Mouse (Mus musculus) liver, adult (tissue): Measurements from ENCODE around the gene Jhy.

Experiments
- GATA4 ChIP-seq: IDR thresholded peaks from 2 replicates; pipeline ENCODE4 v1.6.1; 2014; ENCODE audit warnings: mild to moderate bottlenecking, low read length; ENCODE audit not compliant: insufficient replicate concordance

Jhy gene

DNA sequence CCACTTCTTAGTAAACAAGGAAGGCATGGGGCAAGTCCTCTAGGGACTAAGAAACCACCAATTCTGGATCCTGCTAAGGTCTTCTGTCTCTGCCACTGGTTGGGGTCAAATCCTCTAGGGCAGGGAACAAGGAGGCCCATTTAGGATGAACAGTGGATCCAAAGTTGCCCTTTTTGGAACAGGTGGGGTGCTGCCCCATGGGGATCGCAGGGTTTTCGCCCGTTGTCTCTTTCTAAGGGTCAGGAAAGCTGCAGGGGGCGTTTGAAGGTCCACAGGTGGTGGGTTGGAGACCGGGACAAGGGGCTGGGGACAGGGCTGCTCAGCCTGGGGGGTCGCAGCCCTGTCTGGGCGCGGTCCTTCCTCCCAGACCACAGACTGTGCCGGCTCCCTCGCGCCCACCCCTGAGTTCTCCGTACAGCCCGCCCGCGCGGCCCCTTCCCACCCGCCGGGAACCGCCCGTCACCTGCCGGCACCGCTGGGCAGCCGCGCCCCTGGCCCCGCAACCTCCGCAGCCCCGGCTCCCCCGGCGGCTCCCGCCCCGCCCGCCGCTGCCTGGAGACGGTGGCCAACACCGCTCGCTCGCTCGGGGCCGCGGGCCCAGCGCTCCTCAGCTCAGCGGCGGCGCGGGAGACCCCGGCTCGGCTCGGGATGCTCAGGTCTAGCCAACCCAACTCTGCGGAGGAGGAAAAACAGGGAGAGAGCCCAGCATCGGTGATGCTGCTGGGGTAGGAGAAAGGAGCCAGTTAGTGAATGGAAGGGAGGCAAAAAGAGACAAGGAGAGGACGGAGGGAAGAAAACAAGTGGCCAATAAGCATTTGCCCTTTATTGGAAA is at the start of gene Jhy:
Gene Jhy, minus strand, starts transcription at position 533 of the 832 bp plus-strand sequence.
- no peak for TF ChIP-seq GATA4

DNA sequence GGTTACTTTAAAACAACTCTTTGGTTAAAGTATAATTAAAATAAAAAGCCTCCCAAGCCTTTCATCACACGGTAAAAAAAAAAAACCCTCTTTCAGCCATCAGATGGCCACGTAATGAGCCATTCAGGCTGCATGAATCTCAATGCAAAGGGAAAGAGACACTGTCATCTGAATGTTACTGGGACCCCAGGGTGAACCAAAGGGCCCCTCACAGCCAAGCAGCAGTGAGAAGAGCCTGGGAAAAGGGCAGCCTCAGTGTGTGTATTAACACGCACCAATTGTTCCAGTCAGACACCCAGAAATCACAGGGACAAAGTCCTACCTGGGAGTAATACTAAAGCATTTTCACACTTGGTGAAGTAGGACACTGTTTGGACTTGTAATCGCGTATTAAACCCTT is 48.5 kb upstream of the Jhy start:
- no peak for TF ChIP-seq GATA4

DNA sequence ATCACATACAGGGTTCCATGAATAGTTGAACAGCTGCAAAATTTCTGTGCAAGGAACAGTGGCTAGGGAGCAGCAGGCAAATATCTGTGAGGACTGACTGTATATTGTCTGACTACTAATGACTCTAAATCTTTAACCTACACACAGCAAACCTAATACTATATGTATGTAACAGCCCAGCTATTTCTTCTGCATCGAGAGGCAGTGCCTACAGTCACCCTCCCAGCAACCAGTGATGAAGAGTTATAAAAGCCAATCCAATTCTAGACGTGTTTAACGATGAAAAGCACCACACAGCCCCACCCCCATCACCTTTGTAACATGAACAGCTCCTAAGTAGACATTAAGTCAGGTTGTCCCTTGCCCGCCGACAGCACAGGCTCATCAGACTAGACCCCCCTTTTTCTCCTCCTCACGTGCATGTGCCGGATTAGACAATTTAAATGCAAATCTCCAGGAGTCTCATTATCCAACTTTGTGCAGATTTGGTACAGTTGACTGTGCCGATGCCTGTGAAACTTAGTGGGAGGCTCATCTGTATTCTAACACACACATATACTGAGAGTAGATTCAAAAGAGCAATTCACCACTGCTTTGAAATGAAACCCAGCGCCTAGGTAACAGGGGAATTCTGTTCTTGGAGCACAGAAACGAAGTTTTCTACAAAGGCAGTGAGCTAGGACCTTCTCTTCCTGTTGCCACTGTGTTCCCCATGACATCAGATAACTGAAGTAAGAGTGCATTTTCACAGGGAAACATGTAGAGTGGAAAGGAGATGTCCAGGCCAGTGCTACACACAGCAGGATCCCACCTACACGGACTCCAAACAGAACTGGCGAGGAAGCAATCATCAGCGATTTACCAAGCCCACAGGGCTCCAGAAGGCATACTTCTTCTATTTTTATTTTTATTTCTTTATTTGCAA is 47.9 kb upstream of the Jhy start:
- no peak for TF ChIP-seq GATA4

DNA sequence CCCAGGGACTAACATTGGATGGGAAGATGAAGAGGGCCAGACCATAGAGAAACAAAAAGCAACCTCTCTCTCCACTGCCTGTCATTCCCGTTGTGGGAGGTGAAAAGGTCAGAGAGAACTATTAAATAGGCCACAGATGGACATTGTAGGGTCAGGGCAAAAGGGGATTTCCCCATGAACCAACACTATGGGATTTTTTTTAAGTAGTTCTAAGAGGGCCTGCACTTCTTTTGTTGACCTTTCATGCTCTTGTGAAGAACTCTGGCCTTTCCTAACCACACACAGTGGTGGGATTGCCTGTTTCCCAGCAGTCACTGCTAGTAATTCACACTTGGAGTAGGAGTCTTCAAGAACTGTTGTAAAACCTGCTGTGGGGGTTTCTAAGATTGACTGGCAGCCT is 43.9 kb upstream of the Jhy start:
- TF ChIP-seq GATA4 = no peak

DNA sequence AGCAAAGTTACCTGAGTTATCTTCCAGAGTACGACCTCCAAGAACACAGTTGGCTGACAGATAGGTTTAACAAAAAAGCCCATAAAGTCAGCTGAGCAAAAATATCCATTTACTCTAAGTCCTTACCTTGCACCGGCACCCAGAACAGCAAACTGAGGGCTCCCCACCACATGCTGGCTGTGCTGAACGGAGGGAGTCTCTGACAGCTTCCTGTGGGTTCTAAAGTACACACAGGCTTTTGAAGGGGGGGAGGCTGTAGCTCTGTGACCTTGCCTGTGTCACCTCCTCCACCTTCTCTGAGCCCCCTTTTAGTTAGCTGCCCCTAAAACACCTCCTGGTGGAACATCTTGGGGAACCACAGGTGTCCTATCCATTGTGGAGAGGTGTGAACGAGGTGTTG is 40.5 kb upstream of the Jhy start, which contains the start of gene Crtam:
Gene Crtam, minus strand, starts transcription at position 214 of the 400 bp plus-strand sequence.
- no peak for TF ChIP-seq GATA4

DNA sequence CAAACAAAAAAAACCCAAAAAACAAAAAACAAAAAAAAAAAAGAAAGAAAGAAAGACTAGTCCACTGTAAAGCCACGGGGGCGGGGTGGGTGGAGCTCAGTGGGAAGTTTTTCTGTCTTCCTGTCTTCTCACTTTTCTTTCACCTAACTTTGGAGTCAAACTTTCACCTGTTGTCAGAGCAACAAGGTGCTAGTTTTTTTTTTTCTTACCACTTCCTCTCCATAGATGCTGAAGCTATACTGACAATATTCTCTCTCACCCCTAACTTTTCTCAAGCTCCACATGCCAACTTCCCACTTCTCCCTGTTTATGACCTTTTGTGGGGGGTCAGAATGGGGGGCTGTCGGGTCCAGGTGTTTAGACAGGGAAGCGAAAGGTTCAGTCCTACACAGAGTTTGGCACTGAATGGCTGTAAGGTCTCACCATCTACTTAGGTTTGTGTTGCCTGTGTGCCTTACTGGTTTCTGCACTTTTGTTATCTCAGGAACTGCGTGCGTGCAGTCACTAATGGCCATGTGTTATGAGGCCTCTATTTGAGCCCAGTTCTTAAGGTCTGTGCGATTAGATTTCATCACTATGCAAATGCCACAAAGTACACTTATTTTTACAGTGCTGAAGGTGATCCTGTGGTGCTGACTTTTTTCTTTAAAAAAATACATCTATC is 33.3 kb upstream of the Jhy start:
- TF ChIP-seq GATA4 = no peak

DNA sequence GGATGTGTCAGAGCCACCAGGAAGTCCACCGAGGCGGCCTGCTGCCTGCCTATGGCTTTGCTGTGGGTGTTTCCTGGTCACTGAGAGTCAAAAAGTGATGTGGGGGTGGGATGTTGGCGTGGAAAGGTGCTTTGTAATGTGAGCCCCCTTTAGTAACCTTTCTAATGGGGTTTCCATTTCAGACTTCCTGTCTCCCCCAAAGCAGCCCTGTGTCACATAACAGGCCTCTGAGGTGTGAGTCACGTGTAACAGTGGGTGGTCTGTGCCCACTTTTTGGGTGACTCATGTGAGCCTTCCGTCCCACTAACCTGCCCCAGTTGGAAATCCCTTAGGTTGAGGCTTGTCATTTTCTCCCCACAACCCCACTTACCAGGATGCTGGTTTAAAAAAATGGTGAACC is 30.2 kb upstream of the Jhy start:
- TF ChIP-seq GATA4 = no peak

DNA sequence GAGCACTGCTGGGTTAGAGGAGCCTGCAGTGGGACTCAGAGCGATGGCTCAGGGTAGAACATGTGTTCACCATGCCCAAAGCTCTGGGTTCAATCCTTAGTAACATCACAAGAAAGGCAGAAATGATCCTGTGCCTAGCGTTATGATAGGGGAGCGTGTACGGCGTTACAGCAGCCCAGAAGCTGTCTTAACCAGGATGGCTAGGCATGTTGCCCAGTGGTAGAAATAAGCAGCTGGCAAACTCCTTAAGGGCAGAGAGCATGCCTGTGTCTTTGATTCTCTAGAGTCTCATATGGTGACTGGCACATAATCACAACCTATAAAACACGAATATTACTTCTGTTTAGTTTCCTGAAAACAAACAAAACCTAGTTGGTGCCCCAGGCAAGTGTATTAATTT is 27.6 kb upstream of the Jhy start:
- no peak for TF ChIP-seq GATA4

DNA sequence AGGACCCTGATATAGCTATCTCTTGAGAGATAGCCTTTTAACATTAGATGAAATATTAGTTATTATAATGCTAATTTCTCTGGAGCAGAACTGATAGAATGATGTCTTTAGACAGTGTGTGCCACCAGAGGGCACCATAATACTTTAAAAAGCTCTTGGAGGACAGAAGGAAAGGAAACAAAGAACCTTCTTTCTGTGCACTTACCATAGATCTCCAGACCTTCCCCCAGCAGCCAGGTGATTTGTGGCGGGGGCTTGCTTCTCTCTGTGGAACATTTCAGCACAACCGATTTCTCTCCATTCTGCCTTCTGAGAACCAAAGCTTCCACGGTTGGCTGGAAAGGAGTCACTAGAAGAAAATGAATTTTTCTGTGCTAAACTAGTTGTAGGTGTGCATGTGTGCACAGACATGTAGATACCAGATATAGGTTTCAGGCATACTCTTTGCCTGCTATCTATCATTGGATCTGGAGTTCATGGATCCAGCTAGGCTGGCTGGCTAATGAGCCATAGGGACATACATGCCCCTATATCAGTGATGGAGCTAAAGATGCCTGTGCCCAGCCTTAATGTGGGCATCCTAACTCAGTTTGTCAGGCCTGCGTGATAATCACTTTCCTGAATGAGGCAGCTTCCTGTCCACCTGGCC is 26.1 kb upstream of the Jhy start:
- TF ChIP-seq GATA4 = no peak

DNA sequence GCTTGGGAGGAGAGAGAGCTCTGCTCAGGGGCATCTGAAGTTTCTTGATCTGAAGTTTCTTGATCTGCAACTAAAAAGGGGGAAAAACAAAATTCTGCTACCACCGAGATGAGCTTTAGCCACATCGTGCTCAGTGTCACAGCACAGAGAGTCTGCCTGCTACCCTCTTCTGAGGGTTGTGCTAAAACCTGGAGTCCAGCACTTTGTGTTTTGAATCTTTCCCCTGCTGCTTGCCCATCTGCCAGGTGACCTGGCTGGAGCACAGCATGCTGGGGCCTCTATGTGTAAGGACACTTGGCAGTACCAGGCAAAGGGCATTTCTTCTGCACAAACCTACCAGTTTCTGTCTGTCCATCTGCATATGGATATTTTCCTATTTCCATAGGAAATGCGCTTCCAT is 20.4 kb upstream of the Jhy start:
- TF ChIP-seq GATA4 = no peak

DNA sequence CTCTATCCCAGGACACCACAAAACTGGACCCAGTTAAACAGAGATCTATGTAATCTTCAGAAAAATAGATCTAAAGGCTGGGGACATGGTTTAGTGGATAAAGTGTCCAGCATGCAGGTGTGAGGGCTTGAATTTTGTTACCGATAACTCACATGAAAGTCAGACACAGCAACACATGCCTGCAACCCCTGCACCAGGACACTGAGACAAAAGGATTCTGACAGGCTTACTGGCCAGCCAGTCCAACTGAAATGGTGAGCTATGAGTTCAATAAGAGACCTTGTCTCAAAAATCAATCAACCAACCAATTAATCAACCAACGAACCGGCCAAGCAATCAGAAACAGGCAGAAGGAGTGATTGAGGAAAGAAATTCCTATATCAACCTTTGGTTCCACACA is 19.8 kb upstream of the Jhy start:
- no peak for TF ChIP-seq GATA4

DNA sequence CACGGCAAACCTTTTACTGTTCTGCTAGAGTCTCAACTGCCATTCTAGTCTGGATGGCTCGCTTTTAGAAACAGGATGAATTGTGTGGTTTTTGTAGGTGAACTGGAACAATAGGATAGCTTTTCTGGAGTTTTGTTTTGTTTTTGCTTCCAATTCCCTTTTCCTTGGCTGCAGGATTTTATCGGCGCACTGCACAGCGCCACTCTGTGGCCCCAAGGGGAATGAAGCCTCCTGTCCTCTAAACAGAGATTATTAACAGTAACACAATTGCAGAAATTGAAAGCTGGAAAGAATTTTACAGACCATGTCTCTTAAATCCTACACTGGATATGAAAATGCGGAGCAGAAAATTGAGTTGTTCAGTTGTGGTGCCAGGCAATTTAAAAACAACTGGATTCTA is 18.6 kb upstream of the Jhy start:
- TF ChIP-seq GATA4 = no peak

DNA sequence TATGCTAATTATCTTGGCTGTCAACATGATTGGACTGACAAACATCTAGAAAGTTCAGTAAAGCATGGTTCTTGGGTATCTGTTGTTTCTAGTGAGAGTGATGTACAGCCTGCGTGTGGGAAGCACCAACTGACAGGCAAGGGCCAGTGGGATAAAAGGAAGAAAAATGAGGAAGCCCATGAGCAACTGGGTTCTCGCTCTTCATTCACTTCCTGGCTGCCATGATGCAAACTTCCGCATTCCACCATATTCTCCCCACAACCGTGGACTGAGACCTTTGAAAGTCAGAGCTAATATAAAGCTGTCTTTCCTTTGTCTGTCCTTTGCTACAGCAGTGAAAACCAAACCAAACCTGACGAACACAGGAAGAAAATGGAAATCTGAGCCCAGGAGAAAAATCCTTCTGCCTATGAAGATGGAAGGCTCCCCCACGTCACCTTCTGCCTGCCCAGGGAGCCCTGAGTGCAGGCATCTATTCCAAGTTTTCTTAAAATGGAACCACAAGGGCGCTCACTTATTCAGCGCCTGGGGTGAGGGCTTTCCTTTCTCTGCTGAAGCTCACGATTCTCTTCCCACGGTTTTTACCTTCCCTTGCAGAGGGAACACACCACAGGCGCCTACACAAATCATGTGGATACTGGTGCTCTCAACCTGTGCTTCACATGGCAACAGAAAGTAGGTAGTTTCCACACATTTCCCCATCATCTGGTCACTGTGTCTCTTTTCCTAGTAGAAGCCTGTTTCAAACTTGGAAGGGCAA is 10.3 kb upstream of the Jhy start:
- no peak for TF ChIP-seq GATA4

DNA sequence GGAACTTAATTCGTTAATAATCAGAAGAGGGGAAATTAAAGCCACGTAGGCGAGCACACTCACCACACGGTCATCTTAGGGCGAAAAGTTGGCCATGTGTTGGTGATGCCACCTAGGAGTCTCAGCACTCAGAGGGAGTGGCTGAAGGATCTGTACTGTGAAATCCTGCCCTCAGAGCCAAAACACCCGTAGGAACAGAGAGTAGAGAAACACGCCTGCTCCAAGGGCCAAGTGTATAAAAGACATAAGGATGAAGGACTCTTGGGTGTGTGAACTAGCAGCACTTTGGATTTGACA is 448 bp upstream of the Jhy start:
- no peak for TF ChIP-seq GATA4
